Mouse (Mus musculus): Measurements from ENCODE around the gene Pigk.

The Pigk gene

DNA sequence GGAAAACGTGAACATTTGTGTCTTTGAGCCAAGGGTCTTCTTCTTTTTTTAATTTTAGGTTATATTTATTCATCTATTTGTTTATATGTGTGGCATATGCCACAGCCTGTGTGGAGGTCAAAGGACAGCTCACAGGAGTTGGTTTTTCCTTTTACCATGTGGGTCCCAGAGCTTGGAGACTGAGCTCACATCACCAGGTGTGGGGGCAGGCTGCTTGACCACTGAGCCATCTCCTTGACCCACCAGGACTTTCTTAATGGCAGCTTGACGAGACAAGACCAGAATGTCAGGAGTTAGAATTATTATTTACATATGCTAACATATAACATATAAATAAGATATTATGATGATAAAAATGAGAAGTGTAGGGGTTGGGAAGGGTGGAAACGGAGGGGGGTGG, 182.2 kb downstream of the Pigk start:
- DNase-seq (ENCODE audit: low spot score) = no peak

DNA sequence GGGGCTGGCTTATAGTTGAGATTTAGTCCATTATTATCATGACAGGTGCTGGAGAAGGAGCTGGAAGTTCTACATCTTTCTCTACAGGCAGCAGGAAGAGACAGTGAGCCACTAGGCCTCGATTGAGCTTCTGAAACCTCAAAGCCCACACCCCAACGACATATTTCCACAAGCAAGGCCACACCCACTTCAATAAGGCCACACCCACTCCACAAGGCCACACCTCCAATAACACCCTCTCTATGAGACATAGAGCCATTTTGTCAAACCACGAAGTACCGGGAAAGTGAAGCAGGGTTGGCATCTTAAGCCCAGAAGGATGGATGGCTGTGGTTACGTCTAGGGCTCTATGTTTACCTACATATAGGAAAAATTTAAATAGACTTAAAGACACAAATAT, 183.3 kb downstream of the Pigk start:
- no peak for DNase-seq (ENCODE audit: low spot score)

DNA sequence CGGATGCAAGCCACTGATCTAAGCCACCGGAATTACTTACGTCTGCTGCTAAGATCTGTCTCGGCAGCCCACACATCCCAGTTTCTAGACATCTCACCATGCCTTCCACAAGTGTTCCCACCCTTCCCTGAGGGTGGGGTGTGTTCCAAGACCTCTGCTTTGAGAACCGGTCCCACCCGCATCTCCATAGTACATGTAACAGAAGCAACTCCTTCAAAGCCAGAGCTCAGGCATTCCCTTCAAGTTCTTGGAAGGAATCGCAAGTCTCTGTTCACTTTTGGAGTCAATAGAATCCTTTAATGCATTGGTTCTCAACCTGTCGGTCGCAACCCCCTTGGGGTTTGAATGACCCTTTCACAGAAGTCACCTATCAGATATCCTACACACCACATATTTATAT, 185.0 kb downstream of the Pigk start:
- DNase-seq (ENCODE audit: low spot score) = no peak

- DNase-seq (ENCODE audit: low spot score) = no peak
These were observed 191.1 kb downstream of the Pigk start for GRCm38 (mm10) chr3:152905026-152905425.

DNA sequence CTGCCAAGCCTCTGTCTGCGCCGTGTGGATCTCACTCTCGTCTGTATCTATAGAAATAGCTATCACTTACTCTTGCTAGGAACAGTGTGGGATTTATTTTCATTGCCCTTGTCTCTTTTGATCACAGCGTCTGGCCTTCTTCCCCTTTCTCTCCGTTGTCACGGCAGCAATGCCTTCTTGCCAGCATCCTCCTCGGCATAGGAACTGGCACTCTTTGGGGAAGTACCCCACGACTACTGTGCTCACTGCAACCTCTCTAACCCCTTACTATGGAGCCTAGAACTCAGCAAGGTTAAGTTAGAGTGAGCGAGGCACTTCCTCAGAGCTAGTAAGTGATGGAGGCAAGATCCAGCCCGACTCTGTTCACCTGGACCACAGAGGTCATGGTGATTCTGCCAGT, 191.9 kb downstream of the Pigk start:
- no peak for DNase-seq (ENCODE audit: low spot score)

DNA sequence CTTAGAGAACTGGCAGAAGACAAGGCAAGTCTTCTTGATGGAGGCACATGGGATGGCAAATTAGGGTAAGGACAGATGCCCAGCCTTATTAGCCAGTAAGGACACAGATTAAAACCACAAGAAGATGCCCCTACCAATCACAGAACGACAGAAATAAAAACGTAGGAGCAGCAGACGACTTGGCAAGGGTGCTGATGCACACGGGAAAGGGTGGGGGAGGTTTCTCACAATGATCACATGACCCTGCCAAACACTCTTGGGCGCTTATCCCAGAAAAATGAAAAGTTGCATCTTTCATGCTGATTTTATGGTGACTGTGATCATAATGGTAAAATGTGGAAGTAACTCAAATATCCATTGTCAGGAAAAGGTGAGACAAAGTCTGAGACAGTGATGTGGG, 193.2 kb downstream of the Pigk start:
- no peak for DNase-seq (ENCODE audit: low spot score)

DNA sequence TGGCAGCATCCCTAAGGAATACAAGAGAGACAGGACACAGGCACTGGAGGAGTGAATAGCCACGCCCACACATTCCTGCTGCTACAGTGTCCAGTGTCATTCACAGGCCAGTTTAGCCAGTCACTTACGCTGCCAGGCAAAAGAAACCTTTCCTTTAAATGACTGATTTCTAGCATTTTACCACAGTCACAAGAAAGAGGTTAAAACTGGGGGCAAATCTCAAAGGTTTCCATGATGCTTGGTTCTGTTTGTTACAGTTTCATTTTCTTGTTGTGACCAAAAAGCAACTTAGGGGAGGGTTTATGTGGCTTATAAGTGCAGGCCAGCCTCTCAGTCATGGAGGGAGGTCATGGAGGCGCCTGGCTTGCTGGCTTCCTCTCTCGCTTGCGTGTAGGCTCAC, 193.8 kb downstream of the Pigk start:
- DNase-seq (ENCODE audit: low spot score) = no peak

DNA sequence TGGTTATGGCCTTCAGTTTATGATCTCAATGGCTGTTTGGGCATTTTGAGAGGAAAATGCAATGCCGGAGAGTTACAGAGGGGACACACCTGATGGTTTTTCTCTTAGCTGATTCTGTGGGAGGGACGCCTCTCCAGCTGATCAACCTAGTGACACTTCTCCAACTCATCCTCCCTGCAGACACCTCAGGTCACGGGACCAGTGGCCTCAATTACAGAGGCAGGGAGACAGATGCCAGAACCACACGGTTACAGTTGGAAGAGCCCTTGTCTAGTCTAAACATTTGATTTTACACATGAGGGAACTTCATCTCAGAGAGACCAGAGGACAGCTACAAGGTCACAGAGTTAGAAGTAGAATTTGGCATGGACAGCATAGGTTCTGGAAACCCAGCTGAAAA, 197.7 kb downstream of the Pigk start:
- DNase-seq (ENCODE audit: low spot score) = no peak

GRCm38 (mm10) chr3:152912216-152913101, 198.6 kb downstream of the Pigk start:
- DNase-seq (ENCODE audit: low spot score) = no peak

DNA sequence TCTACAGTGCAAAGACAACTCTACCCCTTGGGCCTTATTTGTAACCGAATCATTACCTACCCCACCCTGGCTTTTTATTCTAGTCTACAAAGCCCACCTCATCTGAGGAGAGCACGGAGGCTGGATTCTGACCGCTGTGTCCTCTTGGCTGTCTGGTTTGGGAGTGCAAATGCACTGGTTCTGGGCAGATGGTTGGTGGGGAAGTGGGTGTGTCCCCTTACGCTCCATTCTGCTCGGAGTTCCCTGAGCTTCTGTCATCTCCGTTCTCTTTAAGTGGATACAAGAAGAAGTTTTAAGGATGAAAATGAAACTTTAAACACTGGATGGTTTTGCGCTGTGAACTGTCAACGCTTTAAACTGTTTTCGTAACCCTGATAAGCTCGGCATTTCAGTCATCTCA, 199.2 kb downstream of the Pigk start:
- DNase-seq (ENCODE audit: low spot score) = no peak

- no peak for DNase-seq (ENCODE audit: low spot score)
These were observed 199.7 kb downstream of the Pigk start for GRCm38 (mm10) chr3:152913625-152914024.

- no peak for DNase-seq (ENCODE audit: low spot score)
These were observed 200.5 kb downstream of the Pigk start for GRCm38 (mm10) chr3:152914376-152914775.

DNA sequence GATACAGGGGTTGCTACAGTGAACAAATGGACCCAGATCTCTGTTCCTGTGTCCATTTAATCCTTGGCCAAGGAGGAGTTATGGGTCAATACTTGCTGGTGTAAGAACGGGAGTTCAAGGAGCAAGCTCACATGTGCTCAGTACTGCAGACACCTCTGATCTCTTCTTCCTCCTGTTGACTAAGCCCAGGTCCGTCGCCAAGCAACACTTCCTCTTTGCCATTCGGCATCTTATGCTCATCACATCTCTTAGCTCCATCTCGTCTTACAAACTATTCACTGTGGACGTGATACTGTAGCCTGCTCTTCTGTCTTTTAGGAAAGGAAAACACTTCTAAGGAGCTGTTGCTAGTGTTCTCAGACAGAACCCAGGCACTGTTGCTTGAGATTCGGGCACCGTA, 203.7 kb downstream of the Pigk start:
- no peak for DNase-seq (ENCODE audit: low spot score)

DNA sequence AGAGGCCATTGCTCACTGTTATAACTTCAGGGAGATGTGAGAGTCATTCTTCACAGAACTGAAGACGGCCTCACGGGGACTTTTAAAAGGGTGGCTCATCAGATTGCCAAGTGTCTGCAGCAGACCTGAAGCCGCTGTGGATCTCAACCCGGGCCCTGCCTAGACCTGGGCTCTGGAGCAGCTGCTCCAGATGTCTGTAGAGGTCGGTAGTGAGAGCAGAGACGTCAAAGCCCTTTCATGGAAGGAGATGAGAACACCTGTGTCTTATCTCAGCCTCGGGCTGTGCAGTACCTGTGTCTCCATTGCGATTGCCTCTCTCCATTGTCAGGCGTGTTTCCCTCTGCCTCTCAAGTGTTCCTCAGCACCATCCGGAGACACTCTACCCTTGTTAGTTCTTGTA, 205.2 kb downstream of the Pigk start:
- no peak for DNase-seq (ENCODE audit: low spot score)

GRCm38 (mm10) chr3:152920365-152920764, 206.5 kb downstream of the Pigk start:
- DNase-seq (ENCODE audit: low spot score) = peak; percentile 36

- no peak for DNase-seq (ENCODE audit: low spot score)
These were observed 209.6 kb downstream of the Pigk start for GRCm38 (mm10) chr3:152923530-152923929.

DNA sequence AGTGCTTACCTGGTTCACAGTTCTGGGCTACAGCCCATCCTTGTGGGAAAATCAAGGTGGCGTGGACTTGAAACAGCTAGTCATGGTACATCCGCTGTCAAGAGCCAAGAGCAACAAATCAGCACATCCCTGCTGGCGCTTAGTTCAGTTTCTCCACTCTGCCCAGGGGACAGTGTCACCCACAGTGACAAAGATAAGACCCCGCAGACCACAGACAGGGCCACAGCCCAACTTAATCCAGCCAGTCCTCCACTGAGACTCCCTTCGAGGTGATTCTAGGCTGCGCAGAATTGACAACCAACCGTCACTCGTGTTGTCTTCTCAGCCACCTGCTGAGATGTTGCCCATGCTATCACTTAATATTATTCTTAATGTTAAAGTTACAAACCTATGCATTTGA, 211.5 kb downstream of the Pigk start:
- no peak for DNase-seq (ENCODE audit: low spot score)

- DNase-seq (ENCODE audit: low spot score) = no peak
These were observed 212.3 kb downstream of the Pigk start for GRCm38 (mm10) chr3:152926166-152926565.

GRCm38 (mm10) chr3:152928287-152928975, 214.5 kb downstream of the Pigk start:
- no peak for DNase-seq (ENCODE audit: low spot score)

DNA sequence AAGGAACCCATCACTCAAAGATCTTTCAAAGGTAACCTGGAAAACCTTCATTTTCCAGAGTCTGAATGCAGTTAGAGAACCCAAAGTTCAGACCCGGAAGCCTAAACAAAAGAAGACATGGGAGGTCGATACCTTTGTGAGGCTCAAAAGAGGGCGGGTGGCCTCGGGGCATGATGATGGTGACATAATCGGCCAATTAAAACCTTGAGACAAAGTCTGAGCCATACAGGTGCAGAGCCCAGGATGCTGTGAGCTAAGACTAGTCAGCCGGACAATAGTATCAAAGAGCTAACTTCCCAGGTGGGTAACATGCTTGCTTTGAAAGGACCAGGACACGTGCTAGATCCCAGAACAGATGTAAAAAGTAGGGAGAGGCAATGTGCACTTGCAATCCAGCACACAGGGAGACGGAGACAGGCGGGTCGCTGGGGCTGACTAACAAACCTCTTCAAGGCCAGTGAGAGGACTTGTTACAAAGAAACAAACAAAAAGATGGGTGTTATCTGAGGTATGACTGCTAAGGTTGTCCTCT, 215.4 kb downstream of the Pigk start:
- no peak for DNase-seq (ENCODE audit: low spot score)

GRCm38 (mm10) chr3:152929788-152930281, 215.9 kb downstream of the Pigk start:
- DNase-seq (ENCODE audit: low spot score) = no peak

DNA sequence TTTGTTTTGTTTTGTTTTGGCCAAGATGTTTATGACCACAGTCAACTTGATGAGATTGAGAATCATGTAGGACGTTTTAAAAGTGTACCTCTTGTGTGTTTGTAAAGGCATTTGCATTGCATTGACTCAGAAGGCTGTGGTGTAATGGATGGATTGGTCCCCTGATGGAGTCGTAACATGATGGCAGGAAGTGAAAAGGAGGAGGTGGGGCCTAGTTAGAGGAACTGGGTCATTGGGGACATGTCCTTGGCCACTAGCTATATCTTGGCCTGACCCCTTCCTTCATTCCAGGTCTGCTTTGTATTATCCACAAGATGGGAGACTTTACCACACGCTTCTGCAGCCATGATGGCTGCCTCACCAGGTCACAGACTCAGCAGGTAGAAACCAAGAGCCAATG, 217.5 kb downstream of the Pigk start:
- DNase-seq (ENCODE audit: low spot score) = no peak

DNA sequence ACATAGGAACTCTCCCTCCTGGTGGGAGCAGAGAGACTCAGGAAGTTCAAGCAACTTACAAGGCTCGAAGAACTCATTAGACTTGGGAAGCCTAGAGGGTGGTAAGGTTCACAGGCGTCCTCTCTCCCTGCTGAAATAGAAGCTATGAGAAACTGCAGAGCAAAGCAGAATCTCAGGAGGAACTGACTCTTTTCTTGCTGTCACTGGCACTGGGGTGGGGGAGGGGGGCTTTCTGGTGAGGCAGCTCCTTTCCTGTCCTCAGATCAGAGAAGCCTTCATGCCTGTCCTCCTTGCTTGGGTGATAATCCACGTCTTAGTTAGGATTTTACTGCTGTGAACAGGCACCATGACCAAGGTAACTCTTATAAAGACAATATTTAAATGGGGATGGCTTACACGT, 218.2 kb downstream of the Pigk start:
- DNase-seq (ENCODE audit: low spot score) = no peak

Measured in MN1 (cell line).